Comparison of ENCODE assay signal across 28 mouse cellular contexts in genomic region chr4:125044454-125044853, GRCm38 (mm10). TPM values are rescaled to one million over a fixed set of nuclear protein-coding genes. Genes with fewer than 3 reads are reported as not detected.
"Had no signal": no experiment of that assay in that cellular context is flagged by ENCODE, and none has a peak within 500 bp of the region (broad histone marks: within the 10 kb centered on the region; RNA-seq: fewer than 3 reads in every experiment).

No protein-coding gene starts in this region.

- H3K4me1 ChIP-seq: heart, embryonic 13.5 days; heart, embryonic 15.5 days; hindbrain, embryonic 13.5 days; hindbrain, embryonic 15.5 days; kidney, embryonic 15.5 days; limb, embryonic 13.5 days; limb, embryonic 15.5 days had no signal

- H3K4me3 ChIP-seq: heart, embryonic 13.5 days; heart, embryonic 15.5 days; hindbrain, embryonic 13.5 days; hindbrain, embryonic 15.5 days; kidney, embryonic 15.5 days; limb, embryonic 13.5 days; limb, embryonic 15.5 days; liver, embryonic 12.5 days had no signal

- H3K9me3 ChIP-seq: heart, embryonic 13.5 days; heart, embryonic 15.5 days; hindbrain, embryonic 13.5 days; hindbrain, embryonic 15.5 days; kidney, embryonic 15.5 days; limb, embryonic 13.5 days; limb, embryonic 15.5 days; liver, embryonic 12.5 days had no signal

- DNase-seq: forebrain, postnatal 0 days; gastrocnemius, postnatal 14 days; gastrocnemius, postnatal 36 days; heart, postnatal 14 days; kidney, adult 11 months; kidney, adult 2 months; kidney, adult 9 months; kidney, postnatal 14 days; kidney, postnatal 36 days; layer of hippocampus, postnatal 36 days; left cerebral cortex, postnatal 4 days had no signal

- H3K27ac ChIP-seq: heart, embryonic 13.5 days; heart, embryonic 15.5 days; hindbrain, embryonic 13.5 days; hindbrain, embryonic 15.5 days; hindbrain, postnatal 0 days; kidney, embryonic 15.5 days; kidney, postnatal 0 days; limb, embryonic 13.5 days; limb, embryonic 15.5 days; liver, embryonic 12.5 days; liver, embryonic 14.5 days had no signal

- H3K27me3 ChIP-seq: heart, embryonic 13.5 days; heart, embryonic 15.5 days; hindbrain, embryonic 13.5 days; hindbrain, embryonic 15.5 days; kidney, embryonic 15.5 days; limb, embryonic 13.5 days; limb, embryonic 15.5 days; liver, embryonic 12.5 days had no signal

RNA-seq across cellular contexts. Expression of gene Dnali1, which starts 21.0 kb away (rescaled TPM):
- total RNA-seq: gastrocnemius, adult 18-20 months; gastrocnemius, postnatal 14 days; gastrocnemius, postnatal 36 days; hematopoietic stem cell, adult 5-6 weeks had no signal
- polyA plus RNA-seq: heart, postnatal 0 days; intestine, embryonic 16.5 days; kidney, embryonic 15.5 days; large intestine, adult 2 months; limb, embryonic 13.5 days; liver, embryonic 16.5 days had no signal

RNA-seq across cellular contexts. Expression of gene Rspo1, which starts 58.2 kb away (rescaled TPM):
- total RNA-seq: hematopoietic stem cell, adult 5-6 weeks had no signal
